Mouse (Mus musculus) liver, adult 2 months (tissue): ENCODE measurements around the gene Cln3.

Experiments
- CTCF ChIP-seq: fragments of 200-500 bp; IDR thresholded peaks from 2 replicates; pipeline ENCODE4 v1.5.1; 2011; ENCODE audit warnings: low read depth, low read length, control low read depth
- POLR2A ChIP-seq: fragments of 200-500 bp; IDR thresholded peaks from 2 replicates; pipeline ENCODE4 v1.6.1; 2011; ENCODE audit warnings: low read length, control low read depth; ENCODE audit not compliant: insufficient read depth; ENCODE audit errors: extremely low read depth

GRCm38 (mm10) chr7:126565693-126566092, 19.9 kb downstream of the Cln3 start:
- no peak for TF ChIP-seq CTCF
- no peak for TF ChIP-seq POLR2A
